Mouse (Mus musculus) E14TG2a.4 (cell line): ENCODE measurements around the gene Zcwpw1.

Experiments
- H3K27me3 ChIP-seq: 2 replicates; pipeline ENCODE4 v1.6.1; 2014; ENCODE audit warnings: low read length, control low read depth; ENCODE audit not compliant: insufficient read depth
- H3K36me3 ChIP-seq: 2 replicates; pipeline ENCODE4 v1.6.1; 2014; ENCODE audit warnings: low read length, control low read depth; ENCODE audit not compliant: insufficient read depth
- H3K4me1 ChIP-seq: replicated peaks from 2 replicates; pipeline ENCODE4 v1.6.1; 2014; ENCODE audit warnings: low read depth, low read length, control low read depth
- H3K4me3 ChIP-seq: replicated peaks from 2 replicates; pipeline ENCODE4 v1.5.1; 2014; ENCODE audit warnings: mild to moderate bottlenecking, low read length
- H3K9me3 ChIP-seq: 2 replicates; pipeline ENCODE4 v1.6.1; 2014; ENCODE audit warnings: low read length, control low read depth
- CTCF ChIP-seq: conservative IDR thresholded peaks from 2 replicates; pipeline ENCODE4 v1.5.1; 2014; ENCODE audit warnings: low read length
- NANOG ChIP-seq: IDR thresholded peaks from 2 replicates; pipeline ENCODE4 v1.6.1; 2014; ENCODE audit warnings: borderline replicate concordance, low read length, mixed read lengths
- POU5F1 ChIP-seq: IDR thresholded peaks from 2 replicates; pipeline ENCODE4 v1.6.1; 2014; ENCODE audit warnings: low read length, borderline replicate concordance

The Zcwpw1 gene

DNA sequence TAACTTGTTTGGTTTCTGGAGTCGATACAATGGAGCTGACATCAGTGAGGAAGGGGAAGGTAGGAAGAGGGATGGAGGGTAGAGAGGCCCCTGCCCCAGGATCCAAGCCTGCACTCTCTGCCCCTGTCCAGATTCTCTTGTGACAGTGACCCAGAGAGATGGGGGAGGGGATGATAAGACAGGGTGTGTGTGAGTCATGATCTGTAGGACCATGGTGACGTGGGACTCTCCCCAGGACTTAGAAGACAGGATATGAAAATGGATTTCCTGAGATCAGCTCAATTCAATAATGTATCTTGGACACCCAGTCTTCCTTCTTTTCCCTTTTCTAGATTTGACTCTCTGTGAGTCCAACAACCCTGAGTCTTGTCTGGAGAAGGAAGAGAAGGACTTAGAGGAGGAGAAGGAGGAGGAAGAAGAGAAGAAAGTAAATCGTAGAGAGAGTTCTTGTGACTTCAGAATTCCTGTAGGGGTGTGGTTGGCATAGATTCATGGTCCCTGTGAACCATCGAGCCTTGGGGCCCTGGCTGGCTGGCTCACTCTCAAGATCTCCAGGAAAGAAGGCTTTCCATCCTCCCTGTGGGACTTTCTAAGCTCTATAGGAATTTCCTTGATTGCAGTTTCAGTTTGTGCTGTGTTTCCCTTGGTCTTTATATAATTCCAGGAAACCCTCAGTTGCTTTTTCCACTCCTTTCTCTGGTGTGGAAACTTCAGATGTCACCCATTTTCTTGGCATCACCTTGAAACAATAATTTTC lies 30.0 kb downstream of the Zcwpw1 start:
- Histone ChIP-seq H3K4me3 (no peak overlapping the region), H3K27me3 (no peaks in the 10 kb centered on the region), H3K36me3 (peaks cover 35% of the 10 kb centered on the region), H3K4me1 (no peaks in the 10 kb centered on the region), H3K9me3 (peaks cover 76% of the 10 kb centered on the region)
- TF ChIP-seq CTCF (no peak), POU5F1 (no peak), NANOG (no peak)

DNA sequence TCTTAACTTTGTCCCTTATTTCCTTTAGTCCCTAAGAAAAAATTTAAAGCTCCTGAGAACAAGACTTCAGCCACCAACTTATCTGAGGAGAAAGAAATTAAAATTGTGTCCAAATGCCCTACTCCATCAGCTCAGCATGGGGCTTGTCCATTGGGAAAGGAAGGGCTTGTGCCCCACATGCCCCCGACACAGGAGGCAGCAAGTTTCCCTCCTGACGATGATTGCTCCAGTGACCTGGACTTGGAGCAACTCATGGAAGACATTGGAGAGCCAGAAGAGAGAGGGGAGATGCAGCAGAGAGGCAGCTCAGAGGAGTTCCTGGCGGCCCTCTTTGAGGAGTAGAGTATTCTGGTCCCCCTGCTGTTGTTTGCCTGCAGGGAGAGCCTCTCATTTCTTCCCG lies 34.5 kb downstream of the Zcwpw1 start:
- TF ChIP-seq POU5F1 (no peak), NANOG (no peak), CTCF (no peak)
- no peaks in the 10 kb centered on the region for H3K27me3 ChIP-seq
- no peak overlapping the region for H3K4me3 ChIP-seq
- peaks cover 65% of the 10 kb centered on the region for H3K9me3 ChIP-seq
- peaks cover 25% of the 10 kb centered on the region for H3K36me3 ChIP-seq
- H3K4me1 ChIP-seq, result no peaks in the 10 kb centered on the region

DNA sequence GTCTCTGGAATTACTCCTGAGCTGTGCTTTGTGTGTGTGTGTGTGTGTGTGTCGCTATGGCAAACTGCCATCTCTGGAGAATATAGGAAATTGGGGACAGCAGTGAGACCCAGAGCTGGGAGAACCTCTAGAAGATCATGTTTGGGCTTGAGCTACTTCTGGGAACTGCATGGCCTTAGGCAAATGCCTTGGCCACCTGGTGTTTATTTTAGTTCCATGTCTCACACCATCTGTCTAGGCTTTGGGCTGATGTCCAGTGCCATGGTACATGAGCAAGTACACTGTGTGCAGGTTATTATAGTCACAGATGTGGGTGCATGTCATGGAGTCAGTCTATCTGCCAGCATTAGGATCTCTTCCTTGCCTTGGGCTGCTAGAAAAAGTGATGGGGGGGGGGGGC lies 35.0 kb downstream of the Zcwpw1 start:
- peaks cover 61% of the 10 kb centered on the region for H3K9me3 ChIP-seq
- H3K4me3 ChIP-seq, result no peak overlapping the region
- peaks cover 21% of the 10 kb centered on the region for H3K36me3 ChIP-seq
- TF ChIP-seq POU5F1 (no peak), CTCF (no peak), NANOG (no peak)
- no peaks in the 10 kb centered on the region for H3K4me1 ChIP-seq
- no peaks in the 10 kb centered on the region for H3K27me3 ChIP-seq

DNA sequence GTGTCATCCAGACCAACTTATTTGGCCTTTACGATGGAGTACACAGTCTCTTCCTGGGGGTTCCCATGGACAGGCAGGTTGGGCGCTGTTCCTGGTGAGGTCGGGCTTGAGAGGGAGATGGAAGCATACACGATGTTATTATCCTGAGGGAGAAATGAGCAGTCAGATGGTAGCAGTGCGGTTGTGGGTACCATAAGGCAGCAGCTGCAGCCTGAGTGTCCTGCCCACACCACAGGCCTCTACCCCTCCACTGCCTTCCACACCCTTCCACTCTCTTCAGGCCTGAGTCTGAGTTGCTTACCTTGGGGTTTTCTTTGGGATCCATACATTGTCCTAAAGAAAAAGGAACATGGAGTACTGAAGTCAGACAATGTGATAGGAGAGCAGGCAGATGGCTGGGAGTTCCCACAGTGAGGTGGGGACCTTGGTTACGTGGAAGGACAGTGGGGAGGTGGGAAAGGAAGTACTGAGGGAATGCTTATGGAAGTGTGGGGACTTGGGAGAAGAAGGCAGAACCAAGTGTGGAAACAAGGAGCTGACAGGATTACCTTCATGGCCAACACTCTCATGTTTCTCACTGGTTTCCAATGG lies 36.0 kb downstream of the Zcwpw1 start:
- no peaks in the 10 kb centered on the region for H3K27me3 ChIP-seq
- H3K4me1 ChIP-seq, result no peaks in the 10 kb centered on the region
- TF ChIP-seq POU5F1, result no peak
- no peak for TF ChIP-seq NANOG
- no peak for TF ChIP-seq CTCF
- H3K9me3 ChIP-seq, result peaks cover 51% of the 10 kb centered on the region
- H3K4me3 ChIP-seq, result no peak overlapping the region
- H3K36me3 ChIP-seq, result peaks cover 19% of the 10 kb centered on the region

DNA sequence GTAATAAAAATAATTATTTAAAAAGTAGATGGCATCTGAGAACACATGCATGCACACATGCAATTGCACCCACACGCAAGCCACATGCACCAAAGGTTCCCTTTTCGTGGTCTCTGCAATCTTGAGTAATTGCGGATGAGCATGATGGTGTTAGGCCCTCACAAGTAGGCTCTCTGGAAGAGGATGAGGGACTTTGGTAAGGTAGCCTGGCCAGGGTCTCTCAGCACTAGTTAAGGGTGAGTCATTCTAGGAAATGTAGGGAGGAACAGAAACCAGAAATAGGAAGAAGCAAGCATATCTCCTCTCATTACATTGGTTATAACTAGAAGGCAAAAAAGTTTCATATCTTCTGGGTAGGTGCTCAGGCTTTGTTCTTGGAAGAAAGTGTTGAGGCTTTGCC lies 37.4 kb downstream of the Zcwpw1 start:
- H3K27me3 ChIP-seq, result no peaks in the 10 kb centered on the region
- no peaks in the 10 kb centered on the region for H3K4me1 ChIP-seq
- H3K36me3 ChIP-seq, result peaks cover 9% of the 10 kb centered on the region; the same call in 1 of the 2 replicates
- peaks cover 36% of the 10 kb centered on the region for H3K9me3 ChIP-seq
- no peak overlapping the region for H3K4me3 ChIP-seq
- TF ChIP-seq POU5F1 (no peak), NANOG (no peak), CTCF (no peak)

DNA sequence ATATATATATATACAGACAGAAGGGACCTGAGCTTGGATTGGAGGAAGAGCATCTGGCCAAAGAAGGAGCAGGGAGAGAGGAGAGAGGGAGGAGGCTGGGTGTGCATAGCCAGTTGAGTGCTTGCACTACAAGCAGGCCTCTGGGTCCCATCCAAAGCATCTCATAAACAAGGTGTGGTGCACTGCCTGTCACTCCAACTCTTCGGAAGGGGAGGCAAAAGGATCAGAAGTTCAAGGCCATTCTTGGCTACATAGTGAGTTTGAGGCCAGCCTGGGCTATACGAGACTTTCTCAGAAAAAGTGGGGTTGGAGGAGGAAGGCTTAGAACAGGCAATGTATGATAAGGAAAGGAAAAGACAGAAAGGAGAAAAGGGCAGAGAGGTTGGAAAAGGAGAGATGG lies 38.4 kb downstream of the Zcwpw1 start:
- no peaks in the 10 kb centered on the region for H3K4me1 ChIP-seq
- peaks cover 6% of the 10 kb centered on the region; the same call in 1 of the 2 replicates for H3K36me3 ChIP-seq
- no peak for TF ChIP-seq CTCF
- no peak for TF ChIP-seq POU5F1
- no peak for TF ChIP-seq NANOG
- H3K4me3 ChIP-seq, result no peak overlapping the region
- no peaks in the 10 kb centered on the region for H3K27me3 ChIP-seq
- H3K9me3 ChIP-seq, result peaks cover 27% of the 10 kb centered on the region

DNA sequence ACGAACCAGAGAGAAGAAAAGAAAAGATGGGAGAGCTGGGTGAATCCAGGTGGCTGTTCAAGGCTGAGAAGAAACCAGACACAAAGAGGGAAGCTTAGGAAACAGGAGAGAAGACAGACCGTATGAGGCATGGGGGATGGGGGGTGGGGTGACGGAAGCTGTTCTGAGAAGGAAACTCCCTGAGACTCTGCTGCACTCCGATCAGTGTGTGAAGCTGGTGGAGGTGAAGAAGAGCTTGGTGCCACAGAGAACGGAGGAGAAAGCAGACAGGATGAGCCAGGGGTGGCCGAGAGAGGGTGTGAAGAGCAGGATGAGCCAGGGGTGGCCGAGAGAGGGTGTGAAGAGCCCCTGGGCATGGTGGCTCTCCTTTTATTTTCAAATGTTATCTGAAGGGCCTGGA lies 38.8 kb downstream of the Zcwpw1 start:
- H3K36me3 ChIP-seq, result peaks cover 6% of the 10 kb centered on the region; the same call in 1 of the 2 replicates
- no peaks in the 10 kb centered on the region for H3K27me3 ChIP-seq
- TF ChIP-seq NANOG (no peak), CTCF (no peak), POU5F1 (no peak)
- H3K4me1 ChIP-seq, result no peaks in the 10 kb centered on the region
- peaks cover 23% of the 10 kb centered on the region for H3K9me3 ChIP-seq
- H3K4me3 ChIP-seq, result no peak overlapping the region

DNA sequence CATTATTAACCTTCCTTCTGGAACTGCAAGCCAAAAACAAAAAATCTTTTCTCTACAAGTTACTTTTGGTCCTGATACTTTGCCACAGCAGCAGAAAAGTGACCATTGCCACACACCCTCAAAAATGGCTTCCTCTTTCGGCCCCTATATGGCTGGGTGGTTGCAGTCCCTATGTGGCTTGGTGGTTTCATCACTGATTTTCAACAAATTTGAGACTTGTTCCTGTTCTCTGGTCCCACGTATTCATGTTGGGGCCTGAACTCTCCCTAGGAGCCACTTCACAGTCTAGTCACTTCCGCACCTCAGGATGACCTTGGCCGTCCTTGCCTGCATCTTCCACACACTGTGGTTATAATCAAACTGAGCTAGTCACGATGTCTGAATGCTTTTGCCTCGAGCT lies 41.1 kb downstream of the Zcwpw1 start:
- no peak overlapping the region for H3K4me3 ChIP-seq
- no peak for TF ChIP-seq POU5F1
- no peak for TF ChIP-seq CTCF
- no peak for TF ChIP-seq NANOG
- H3K4me1 ChIP-seq, result no peaks in the 10 kb centered on the region
- H3K9me3 ChIP-seq, result peaks cover 10% of the 10 kb centered on the region
- no peaks in the 10 kb centered on the region for H3K27me3 ChIP-seq
- no peaks in the 10 kb centered on the region for H3K36me3 ChIP-seq

DNA sequence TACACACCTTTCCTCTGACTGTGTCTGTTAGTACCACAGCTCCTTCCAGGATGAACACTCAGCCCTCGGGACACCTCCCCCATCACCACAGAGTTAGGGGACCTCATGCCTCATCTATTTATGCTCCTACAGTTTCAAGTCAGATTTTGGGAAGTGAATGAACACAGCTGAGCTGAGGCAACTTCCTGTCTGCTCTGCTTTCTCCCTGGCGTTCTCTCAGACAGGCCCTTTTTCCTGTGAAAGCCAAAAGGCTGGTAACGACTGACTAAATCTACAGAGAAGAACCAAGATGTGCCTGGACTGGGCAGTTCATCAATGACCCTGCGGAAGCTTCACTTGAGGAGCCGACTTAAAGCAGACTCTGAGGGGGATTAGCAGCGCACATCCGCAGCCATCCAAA lies 42.6 kb downstream of the Zcwpw1 start:
- Histone ChIP-seq H3K4me3 (no peak overlapping the region), H3K36me3 (no peaks in the 10 kb centered on the region), H3K27me3 (no peaks in the 10 kb centered on the region), H3K9me3 (peaks cover 9% of the 10 kb centered on the region; the same call in 1 of the 2 replicates), H3K4me1 (no peaks in the 10 kb centered on the region)
- TF ChIP-seq POU5F1 (no peak), NANOG (no peak), CTCF (no peak)
